In genomic region chr10:73384003-73384402, GRCm38 (mm10) we compare ENCODE assay signal across 20 mouse cellular contexts.
A peak's percentile ranks its signal among the peaks of the same experiment; 100 is the strongest.
DNase-seq lines count a peak whose midpoint lies in the region; ATAC-seq lines count a peak whose summit lies in the region.
"Had no signal": no experiment of that assay in that cellular context is flagged by ENCODE, and none has a peak within 500 bp of the region (broad histone marks: within the 10 kb centered on the region; RNA-seq: fewer than 3 reads in every experiment).

No protein-coding gene starts in this region.

- DNase-seq in frontal cortex, postnatal 10 days (ENCODE audit: low spot score in 2 of 2) = no peak
- DNase-seq in brain, adult 2 months (ENCODE audit: low read depth, low spot score) = peak; percentile 25
- peak; percentile 21 for DNase-seq in telencephalon, adult 2 months (ENCODE audit: low read depth, low spot score)
- DNase-seq in cerebellum, postnatal 14 days = no peak
- DNase-seq in adrenal gland, postnatal 25 days = no peak
- DNase-seq: adrenal gland, adult 2 months; adrenal gland, adult 8-10 months; adrenal gland, postnatal 10 days; adrenal gland, postnatal 14 days; adrenal gland, postnatal 36 days; B cell, adult 2 months; cerebellum, adult 11 months; cerebellum, adult 11-12 months; cerebellum, adult 18-20 months; cerebellum, adult 2 months; cerebellum, adult 8-10 months had no signal

- peak; percentile 93 for ATAC-seq in frontal cortex, adult (ENCODE audit: low TSS enrichment)
- ATAC-seq: activated CD4-positive, CD25-positive, alpha-beta regulatory T cell, adult 4 months; CD4-positive, CD25-positive, alpha-beta regulatory T cell, adult 4 months; Patski had no signal

Comparison
In these comparisons a context has a peak if more than half of its experiments do, and no peak if none do; other contexts are left out.
1. DNase-seq: peak in brain, adult 2 months (single experiment) and telencephalon, adult 2 months (single experiment); none in frontal cortex, postnatal 10 days (0 of 2), cerebellum, postnatal 14 days (0 of 2) and adrenal gland, postnatal 25 days (single experiment).